Mouse (Mus musculus) megakaryocyte, embryonic 14.5 days (primary cell): ENCODE results near the gene Nploc4.

Source experiments
- FLI1 ChIP-seq: IDR thresholded peaks from 2 replicates; pipeline ENCODE4 v1.6.1; 2012; ENCODE audit warnings: low read length, inconsistent platforms, mixed read lengths
- GATA1 ChIP-seq: IDR thresholded peaks from 3 replicates; pipeline ENCODE4 v1.6.1; 2012; ENCODE audit warnings: mixed read lengths, low read length, inconsistent platforms, borderline replicate concordance

- TF ChIP-seq GATA1 (no peak), FLI1 (no peak)
Measured at GRCm38 (mm10) chr11:120444106-120444505, 6.6 kb upstream of the Nploc4 start.
